Mouse (Mus musculus) bone marrow, adult 2 months (tissue): ENCODE measurements around the gene Eif4g3.
A peak's percentile ranks its signal among the peaks of the same experiment; 100 is the strongest.

ENCODE experiments used
- CTCF ChIP-seq: fragments of 200-500 bp; IDR thresholded peaks from 2 replicates; pipeline ENCODE4 v1.5.1; 2011; ENCODE audit warnings: low read length, control low read depth; ENCODE audit not compliant: control insufficient read depth, insufficient read depth
- POLR2A ChIP-seq: fragments of 200-500 bp; IDR thresholded peaks from 2 replicates; pipeline ENCODE4 v1.6.1; 2011; ENCODE audit warnings: low read depth, mild to moderate bottlenecking, control low read depth, low read length, borderline replicate concordance; ENCODE audit not compliant: control insufficient read depth

GRCm38 (mm10) chr4:137993291-137993758 lies 503 bp downstream of the Eif4g3 start:
- no peak for TF ChIP-seq CTCF
- TF ChIP-seq POLR2A, result peak; percentile 90; the same call in 1 of the 2 replicates
